ENCODE assay signal across 24 mouse cellular contexts in genomic region chr19:56708794-56709193, GRCm38 (mm10).
"Had no signal": no experiment of that assay in that cellular context is flagged by ENCODE, and none has a peak within 500 bp of the region (broad histone marks: within the 10 kb centered on the region; RNA-seq: fewer than 3 reads in every experiment).

No protein-coding gene starts in this region.

- H3K4me3 ChIP-seq: kidney, embryonic 15.5 days; limb, embryonic 10.5 days; limb, embryonic 13.5 days; liver, embryonic 12.5 days; liver, embryonic 15.5 days; lung, embryonic 15.5 days; megakaryocyte, embryonic 14.5 days; midbrain, embryonic 10.5 days; midbrain, embryonic 13.5 days; stomach, embryonic 15.5 days had no signal

- ATAC-seq: liver, embryonic 12.5 days; midbrain, embryonic 13.5 days; midbrain, embryonic 16.5 days had no signal

- H3K4me1 ChIP-seq: liver, embryonic 15.5 days had no signal

- H3K27ac ChIP-seq: kidney, embryonic 15.5 days; limb, embryonic 10.5 days; limb, embryonic 13.5 days; liver, embryonic 12.5 days; liver, embryonic 15.5 days; lung, embryonic 15.5 days; midbrain, embryonic 10.5 days; midbrain, embryonic 13.5 days; stomach, embryonic 15.5 days had no signal

- H3K27me3 ChIP-seq: liver, embryonic 15.5 days; lung, embryonic 15.5 days; midbrain, embryonic 13.5 days; stomach, embryonic 15.5 days had no signal

- H3K9ac ChIP-seq: kidney, embryonic 15.5 days; limb, embryonic 13.5 days; liver, embryonic 12.5 days; liver, embryonic 15.5 days; lung, embryonic 15.5 days; midbrain, embryonic 13.5 days; stomach, embryonic 15.5 days had no signal

- H3K36me3 ChIP-seq: kidney, embryonic 15.5 days; limb, embryonic 10.5 days; limb, embryonic 13.5 days; liver, embryonic 12.5 days; liver, embryonic 15.5 days; lung, embryonic 15.5 days; midbrain, embryonic 10.5 days; midbrain, embryonic 13.5 days; stomach, embryonic 15.5 days had no signal

- DNase-seq: kidney, postnatal 10 days; kidney, postnatal 36 days; layer of hippocampus, postnatal 36 days; liver; lung, adult 18-20 months; lung, postnatal 10 days; lung, postnatal 36 days; right cerebral cortex, adult 18-20 months; right cerebral cortex, postnatal 25 days; spleen, adult 18-20 months; thymus, adult 2 months; thymus, postnatal 14 days; thymus, postnatal 4 days had no signal

- H3K4me2 ChIP-seq: kidney, embryonic 15.5 days; limb, embryonic 13.5 days; liver, embryonic 12.5 days; liver, embryonic 15.5 days; lung, embryonic 15.5 days; midbrain, embryonic 13.5 days; stomach, embryonic 15.5 days had no signal

- H3K9me3 ChIP-seq: kidney, embryonic 15.5 days; limb, embryonic 10.5 days; limb, embryonic 13.5 days; liver, embryonic 12.5 days; liver, embryonic 15.5 days; lung, embryonic 15.5 days; megakaryocyte, embryonic 14.5 days; midbrain, embryonic 10.5 days; midbrain, embryonic 13.5 days; stomach, embryonic 15.5 days had no signal
